Mouse (Mus musculus) myocyte (in vitro differentiated cells): ENCODE results near the gene Gsta2. TPM values are rescaled to one million over a fixed set of nuclear protein-coding genes. Genes with fewer than 3 reads are reported as not detected.
"Not testable (repeated sequence)": the region's sequence is repeated elsewhere in the genome, so short reads cannot be mapped to it uniquely, and the experiment has no call there.

ENCODE experiments used
- H3K27me3 ChIP-seq: one replicate; pipeline ENCODE4 v1.6.1; 2011; ENCODE audit not compliant: control insufficient read depth, insufficient read depth, insufficient read length
- H3K36me3 ChIP-seq: one replicate; pipeline ENCODE4 v1.6.1; 2011; ENCODE audit not compliant: control insufficient read depth, insufficient read depth
- H3K4me2 ChIP-seq: one replicate; pipeline ENCODE4 v1.6.1; 2011; ENCODE audit warnings: low read depth, control low read depth
- H3K4me3 ChIP-seq: one replicate; pipeline ENCODE4 v1.5.1; 2011; ENCODE audit warnings: mild to moderate bottlenecking, control low read depth, moderate library complexity
- H3K79me2 ChIP-seq: one replicate; pipeline ENCODE4 v1.6.1; 2011; ENCODE audit not compliant: control insufficient read depth, insufficient read depth
- H3ac ChIP-seq: one replicate; pipeline ENCODE4 v1.6.1; 2011; ENCODE audit not compliant: control insufficient read depth, insufficient read length
- CEBPB ChIP-seq: IDR thresholded peaks from 2 replicates; pipeline ENCODE4 v1.6.1; 2011; ENCODE audit warnings: mild to moderate bottlenecking, moderate library complexity; ENCODE audit not compliant: poor library complexity, insufficient read depth, severe bottlenecking
- E2F4 ChIP-seq: IDR thresholded peaks from one replicate; pipeline ENCODE4 v1.6.1; 2011; ENCODE audit warnings: mild to moderate bottlenecking, control low read depth, moderate library complexity; ENCODE audit not compliant: insufficient read depth
- MAX ChIP-seq: IDR thresholded peaks from one replicate; pipeline ENCODE4 v1.6.1; 2011; ENCODE audit warnings: low read depth, mild to moderate bottlenecking, control low read depth
- MYOD1 ChIP-seq, 3 experiments: IDR thresholded peaks; one replicate each; pipeline ENCODE4 v1.6.1; 2011; ENCODE audit warnings: control low read depth in 2 of 3, low read depth in 2 of 3, mild to moderate bottlenecking in 2 of 3, moderate library complexity in 1 of 3; ENCODE audit not compliant: insufficient read length in 2 of 3, control insufficient read depth in 1 of 3
- MYOG ChIP-seq, 3 experiments: IDR thresholded peaks; one replicate each; pipeline ENCODE4 v1.6.1; 2011; ENCODE audit warnings: control low read depth in 2 of 3, low read depth in 2 of 3, mild to moderate bottlenecking in 2 of 3; ENCODE audit not compliant: insufficient read length in 2 of 3, control insufficient read depth in 1 of 3, insufficient read depth in 1 of 3
- POLR2A ChIP-seq: IDR thresholded peaks from one replicate; pipeline ENCODE4 v1.6.1; 2011; ENCODE audit warnings: low read depth, mild to moderate bottlenecking, control low read depth, moderate library complexity; ENCODE audit not compliant: insufficient read length
- POLR2AphosphoS2 ChIP-seq: IDR thresholded peaks from one replicate; pipeline ENCODE4 v1.6.1; 2011; ENCODE audit warnings: low read depth, control low read depth; ENCODE audit not compliant: insufficient read length
- REST ChIP-seq: IDR thresholded peaks from one replicate; pipeline ENCODE4 v1.6.1; 2011; ENCODE audit warnings: mild to moderate bottlenecking, control low read depth, moderate library complexity; ENCODE audit not compliant: insufficient read depth, insufficient read length
- SRF ChIP-seq: IDR thresholded peaks from one replicate; pipeline ENCODE4 v1.6.1; 2011; ENCODE audit warnings: low read depth; ENCODE audit not compliant: control insufficient read depth, insufficient read length
- TCF12 ChIP-seq: IDR thresholded peaks from one replicate; pipeline ENCODE4 v1.6.1; 2011; ENCODE audit warnings: mild to moderate bottlenecking, control low read depth; ENCODE audit not compliant: poor library complexity, insufficient read depth, severe bottlenecking
- TCF3 ChIP-seq: IDR thresholded peaks from one replicate; pipeline ENCODE4 v1.6.1; 2011; ENCODE audit warnings: low read depth, control low read depth; ENCODE audit not compliant: insufficient read length
- USF1 ChIP-seq: IDR thresholded peaks from one replicate; pipeline ENCODE4 v1.6.1; 2011; ENCODE audit warnings: low read depth, mild to moderate bottlenecking, control low read depth, moderate library complexity
- polyA plus RNA-seq: library from polyadenylated mRNA; unstranded; fragments of >200 nt; fragmentation: generic; extraction: Trizol; gene quantifications from one replicate; pipeline ENCODE4 v1.2.1, GENCODE M21; 2012; ENCODE audit warnings: missing spikeins

Gene Gsta2
- polyA plus RNA-seq, 1 experiment = 0.20 TPM

- no peaks in the 10 kb centered on the region for H3K36me3 ChIP-seq
- H3K4me3 ChIP-seq = no peak overlapping the region
- no peaks in the 10 kb centered on the region for H3K27me3 ChIP-seq
- no peak overlapping the region for H3ac ChIP-seq
- no peak overlapping the region for H3K4me2 ChIP-seq
- no peaks in the 10 kb centered on the region for H3K79me2 ChIP-seq
- TF ChIP-seq E2F4 (no peak), MYOD1 (IDR thresholded peaks at IDR 0.05; ENCODE audit: control insufficient read depth in 1 of 3, insufficient read length in 2 of 3, low read depth in 2 of 3) (no peak), MAX (no peak), TCF12 (no peak), POLR2A (no peak), SRF (no peak), TCF3 (no peak), CEBPB (no peak), MYOG (IDR thresholded peaks at IDR 0.05; ENCODE audit: control insufficient read depth in 1 of 3, insufficient read depth in 1 of 3, insufficient read length in 2 of 3, low read depth in 2 of 3) (no peak), POLR2AphosphoS2 (no peak), USF1 (no peak), REST (no peak)
These were observed 3.9 kb downstream of the Gsta2 start for GRCm38 (mm10) chr9:78351504-78352220.

GRCm38 (mm10) chr9:78350007-78350406, 5.6 kb downstream of the Gsta2 start:
- H3ac ChIP-seq, H3K27me3 ChIP-seq, H3K36me3 ChIP-seq, H3K4me3 ChIP-seq, H3K4me2 ChIP-seq, H3K79me2 ChIP-seq: not testable (repeated sequence)

- H3K36me3 ChIP-seq, H3K27me3 ChIP-seq, H3K4me2 ChIP-seq, H3ac ChIP-seq, H3K4me3 ChIP-seq, H3K79me2 ChIP-seq: not testable (repeated sequence)
These were observed 6.4 kb downstream of the Gsta2 start for GRCm38 (mm10) chr9:78349141-78349540.

- H3K4me2 ChIP-seq = peak overlapping the region; percentile 30
- H3K79me2 ChIP-seq, H3ac ChIP-seq, H3K4me3 ChIP-seq, H3K36me3 ChIP-seq, H3K27me3 ChIP-seq: not testable (repeated sequence)
These were observed 7.2 kb downstream of the Gsta2 start for GRCm38 (mm10) chr9:78348206-78349004.

GRCm38 (mm10) chr9:78347004-78347403, 8.6 kb downstream of the Gsta2 start:
- Histone ChIP-seq H3K36me3 (no peaks in the 10 kb centered on the region), H3ac (no peak overlapping the region), H3K4me3 (no peak overlapping the region), H3K27me3 (no peaks in the 10 kb centered on the region), H3K79me2 (no peaks in the 10 kb centered on the region), H3K4me2 (no peak overlapping the region)
- TF ChIP-seq POLR2A = no peak
- no peak for TF ChIP-seq CEBPB
- no peak for TF ChIP-seq MYOG (IDR thresholded peaks at IDR 0.05; ENCODE audit: control insufficient read depth in 1 of 3, insufficient read depth in 1 of 3, insufficient read length in 2 of 3, low read depth in 2 of 3)
- no peak for TF ChIP-seq TCF12
- TF ChIP-seq MYOD1 (IDR thresholded peaks at IDR 0.05; ENCODE audit: control insufficient read depth in 1 of 3, insufficient read length in 2 of 3, low read depth in 2 of 3) = no peak
- no peak for TF ChIP-seq E2F4
- TF ChIP-seq USF1 = no peak
- no peak for TF ChIP-seq SRF
- TF ChIP-seq REST = no peak
- no peak for TF ChIP-seq TCF3
- no peak for TF ChIP-seq POLR2AphosphoS2
- no peak for TF ChIP-seq MAX

GRCm38 (mm10) chr9:78345235-78345634, 10.4 kb downstream of the Gsta2 start:
- H3K36me3 ChIP-seq, H3K4me3 ChIP-seq, H3ac ChIP-seq, H3K4me2 ChIP-seq, H3K27me3 ChIP-seq, H3K79me2 ChIP-seq: not testable (repeated sequence)

- H3K4me3 ChIP-seq, H3ac ChIP-seq, H3K79me2 ChIP-seq, H3K4me2 ChIP-seq, H3K36me3 ChIP-seq, H3K27me3 ChIP-seq: not testable (repeated sequence)
These were observed 12.5 kb downstream of the Gsta2 start for GRCm38 (mm10) chr9:78343055-78343454.

GRCm38 (mm10) chr9:78342494-78342893, 13.1 kb downstream of the Gsta2 start:
- not testable (repeated sequence) for H3K79me2 ChIP-seq, H3K36me3 ChIP-seq, H3K4me3 ChIP-seq, H3ac ChIP-seq, H3K27me3 ChIP-seq, H3K4me2 ChIP-seq

- not testable (repeated sequence) for H3K36me3 ChIP-seq, H3K4me3 ChIP-seq, H3K27me3 ChIP-seq, H3ac ChIP-seq, H3K79me2 ChIP-seq, H3K4me2 ChIP-seq
These were observed 15.3 kb downstream of the Gsta2 start for GRCm38 (mm10) chr9:78340324-78340723.
